Mouse (Mus musculus): ENCODE measurements at regions not wholly inside any gene's neighbourhood (a gene's known extent, or its start where the extent isn't known, plus 50 kb on each side); places are given as distances from the start of the nearest gene placed in this dataset.

DNA sequence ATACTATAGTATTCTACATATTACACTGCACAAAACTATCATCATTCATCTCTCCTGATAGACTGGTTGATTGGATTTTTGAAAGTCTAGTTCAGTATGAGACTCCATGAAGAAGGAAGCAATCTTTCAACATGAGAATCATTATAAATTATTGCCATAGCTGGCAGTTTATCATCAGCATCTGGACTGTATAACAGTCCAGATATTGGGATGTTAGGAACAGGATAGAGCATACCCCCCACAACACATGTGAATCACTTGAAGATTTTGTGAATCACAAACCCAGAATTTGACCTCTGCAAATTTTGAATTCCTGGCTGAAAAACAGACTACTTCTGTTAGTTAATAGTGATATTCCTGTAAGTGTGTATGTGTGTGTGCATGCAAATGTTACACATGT lies 135.1 kb upstream of the Il15 start:
- TF ChIP-seq GATA4 (IDR thresholded peaks at IDR 0.05; ENCODE audit: insufficient replicate concordance, low read length) = no peak

DNA sequence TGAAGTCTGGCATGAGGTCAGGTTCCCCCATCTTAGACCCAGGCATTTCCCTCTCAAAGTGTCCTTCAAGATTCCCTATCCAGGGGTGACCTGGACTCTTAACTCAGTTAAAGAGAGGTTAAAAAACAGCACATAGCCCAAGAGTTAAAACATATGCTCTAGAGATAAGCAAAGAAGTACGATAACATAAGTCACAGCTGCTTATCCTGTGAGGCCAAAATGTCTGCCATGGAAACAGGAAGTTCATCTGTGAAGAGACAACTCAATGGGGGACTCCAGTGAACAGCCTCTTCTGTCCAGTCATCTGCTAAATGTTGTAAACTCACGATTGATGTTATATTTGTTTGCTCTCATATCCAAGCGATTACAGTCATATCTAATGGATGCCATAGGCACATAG lies 126.1 kb upstream of the Il15 start:
- no peak for TF ChIP-seq GATA4 (IDR thresholded peaks at IDR 0.05; ENCODE audit: insufficient replicate concordance, low read length)

DNA sequence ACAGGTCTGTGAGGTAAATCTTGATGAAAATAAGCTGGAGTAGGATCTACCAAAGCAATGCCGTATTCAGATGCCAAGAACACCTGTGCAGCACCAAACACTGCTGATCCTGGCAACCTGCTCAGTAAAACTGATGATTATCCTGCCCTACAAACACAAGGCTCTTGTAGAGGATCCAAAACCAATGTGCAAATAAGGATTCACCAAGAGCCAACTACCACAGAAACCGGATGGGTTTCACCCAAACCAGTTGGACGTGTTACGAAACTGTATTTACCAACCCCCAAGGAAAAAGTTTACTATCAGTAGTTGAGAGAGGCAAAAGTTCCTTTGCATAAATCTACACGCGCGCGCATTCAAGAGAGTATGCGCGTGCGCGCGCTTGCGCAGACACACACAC lies 120.8 kb upstream of the Il15 start:
- TF ChIP-seq GATA4 (IDR thresholded peaks at IDR 0.05; ENCODE audit: insufficient replicate concordance, low read length) = peak; percentile 26; the same call in 1 of the 2 replicates

DNA sequence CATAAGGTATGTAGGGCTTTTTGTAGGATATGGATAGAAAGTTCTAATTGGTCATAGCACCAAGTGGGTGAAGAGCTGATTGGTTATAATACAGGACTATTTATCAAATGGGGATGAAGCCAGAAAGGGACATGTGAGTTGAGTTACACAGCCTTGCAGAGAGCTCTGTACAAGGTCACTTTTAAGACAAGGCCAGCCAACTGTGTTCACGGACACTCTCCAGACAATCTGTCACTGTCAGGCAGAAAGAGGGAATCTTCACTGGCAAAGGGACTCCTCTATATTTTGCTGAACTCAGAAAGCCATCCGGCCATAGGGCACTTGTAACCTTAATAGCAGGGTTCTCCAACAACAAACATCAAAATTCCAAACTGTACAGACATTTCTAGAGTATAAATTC lies 95.5 kb upstream of the Il15 start:
- TF ChIP-seq GATA4 (IDR thresholded peaks at IDR 0.05; ENCODE audit: insufficient replicate concordance, low read length) = no peak

DNA sequence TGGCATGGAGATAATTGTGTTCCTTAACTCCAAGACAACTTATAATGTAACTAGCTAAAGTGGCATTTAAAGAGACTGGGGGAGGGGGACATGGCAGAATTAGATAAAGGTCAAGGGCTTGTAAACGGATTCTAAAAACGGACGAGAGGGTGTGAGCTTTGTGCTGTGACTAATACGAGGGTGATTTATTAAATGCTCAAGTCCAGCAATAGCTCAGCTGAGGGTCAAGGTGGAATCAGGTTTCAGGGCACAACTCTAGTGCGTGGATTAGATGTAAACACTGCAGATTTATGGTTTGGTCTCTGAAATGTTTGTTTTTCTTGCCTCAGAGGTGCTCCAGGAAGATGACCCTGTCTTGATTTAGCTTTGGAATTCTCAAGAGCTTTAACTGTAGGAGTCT lies 74.8 kb upstream of the Il15 start:
- TF ChIP-seq GATA4 (IDR thresholded peaks at IDR 0.05; ENCODE audit: insufficient replicate concordance, low read length) = no peak

DNA sequence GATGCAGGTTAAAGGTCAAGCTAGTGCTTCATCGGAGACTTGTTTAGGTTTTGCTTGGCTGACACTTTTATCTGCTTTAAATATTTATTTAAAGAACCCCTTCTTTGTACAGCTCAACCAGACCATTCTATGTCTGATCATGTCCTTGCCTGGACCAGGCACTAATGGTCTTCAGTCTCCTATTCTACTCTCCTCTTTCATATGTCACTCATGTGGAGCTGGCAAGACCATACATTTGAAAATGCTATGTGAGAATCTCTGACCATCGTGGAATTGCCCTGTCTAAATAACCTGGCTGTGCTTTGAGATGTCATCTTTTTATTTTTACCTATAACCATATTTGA lies 74.4 kb upstream of the Il15 start:
- TF ChIP-seq GATA4 (IDR thresholded peaks at IDR 0.05; ENCODE audit: insufficient replicate concordance, low read length) = no peak

DNA sequence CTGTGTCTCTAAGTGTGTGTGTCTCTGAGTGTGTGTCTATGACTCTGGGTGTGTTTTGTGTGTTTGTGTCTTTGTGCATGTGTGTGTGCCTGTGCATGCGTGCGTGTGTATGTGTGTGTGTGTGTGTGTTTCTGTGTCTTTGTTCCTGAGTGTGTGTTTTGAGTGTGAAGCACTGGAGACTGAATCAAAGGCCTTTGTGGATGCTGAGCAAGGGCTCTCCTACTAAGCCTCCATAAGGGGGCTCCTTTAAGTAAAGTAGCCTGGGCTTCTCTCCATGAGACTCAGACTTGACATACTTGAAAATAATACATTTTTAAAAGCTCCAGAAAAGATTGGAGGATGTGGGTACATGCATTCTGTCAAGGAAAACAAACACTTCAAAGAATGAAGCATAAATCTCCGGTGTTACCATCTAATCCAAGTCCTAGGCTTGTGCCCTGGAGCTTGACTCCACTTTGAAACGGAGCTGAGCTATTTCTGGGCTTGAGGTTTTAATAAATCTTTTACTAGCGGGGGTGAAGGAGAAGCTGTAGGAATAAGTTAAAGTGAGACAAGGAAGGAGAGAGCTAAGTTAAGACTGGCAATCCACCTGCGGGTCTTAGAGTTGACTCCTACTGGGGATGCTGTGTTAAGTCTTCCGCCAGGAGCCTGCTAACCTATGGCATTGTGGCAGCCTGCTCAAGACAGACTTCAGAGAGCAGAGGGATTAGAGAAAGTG lies 73.8 kb upstream of the Il15 start:
- no peak for TF ChIP-seq GATA4 (IDR thresholded peaks at IDR 0.05; ENCODE audit: insufficient replicate concordance, low read length)

DNA sequence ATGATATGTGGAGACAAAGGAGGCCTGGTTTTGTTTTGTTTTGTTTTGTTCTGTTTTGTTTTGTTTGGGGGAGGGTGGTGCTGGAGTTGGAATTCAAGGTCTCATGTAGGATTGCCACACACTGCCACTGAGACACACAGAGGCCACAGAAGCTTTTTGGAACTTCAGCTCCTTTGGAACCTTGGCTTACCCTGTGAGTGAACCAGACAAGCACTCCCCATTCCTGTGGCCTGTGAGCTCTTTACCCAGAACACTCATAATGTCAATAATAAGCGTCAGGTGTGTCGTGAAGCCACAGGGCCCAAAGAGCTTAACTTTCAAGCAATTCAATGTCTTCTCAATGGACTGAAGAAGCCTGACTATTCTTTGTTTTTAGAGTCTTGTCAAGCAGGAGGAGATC lies 70.2 kb upstream of the Il15 start:
- no peak for TF ChIP-seq GATA4 (IDR thresholded peaks at IDR 0.05; ENCODE audit: insufficient replicate concordance, low read length)

DNA sequence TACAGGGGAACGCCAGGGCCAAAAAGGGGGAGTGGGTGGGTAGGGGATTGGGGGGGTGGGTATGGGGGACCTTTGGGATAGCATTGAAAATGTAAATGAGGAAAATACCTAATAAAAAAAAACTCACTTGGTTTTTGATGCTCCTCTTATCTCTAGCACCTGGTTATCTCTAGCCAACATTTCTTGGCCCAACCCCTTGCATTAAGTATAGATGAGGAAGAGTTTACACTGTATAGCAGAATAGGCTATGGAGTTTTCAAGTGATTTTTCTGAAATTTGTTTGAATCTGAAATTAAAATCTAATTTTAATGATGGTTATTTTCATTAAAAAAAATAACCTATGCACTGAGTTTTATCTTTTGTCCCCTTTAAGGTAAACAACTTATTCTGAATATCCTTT lies 68.8 kb upstream of the Il15 start:
- TF ChIP-seq GATA4 (IDR thresholded peaks at IDR 0.05; ENCODE audit: insufficient replicate concordance, low read length) = no peak

DNA sequence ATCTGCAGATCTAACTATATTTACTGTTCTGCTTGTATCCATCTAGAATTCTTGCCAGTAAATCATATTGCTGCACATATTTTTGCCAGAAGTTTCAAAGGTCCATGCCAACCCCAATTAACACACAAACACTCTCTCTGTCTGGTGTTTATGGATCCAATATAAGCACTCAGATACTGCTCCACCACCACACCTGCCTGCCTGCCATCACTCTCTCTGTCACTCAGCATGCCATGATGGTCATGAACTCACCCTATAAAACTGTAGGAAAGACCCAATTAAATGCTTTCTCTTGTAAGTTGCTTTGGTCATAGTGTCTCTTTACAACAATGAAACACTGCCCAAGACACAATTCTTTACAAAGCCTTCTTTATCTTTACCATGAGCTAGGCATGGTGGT lies 66.8 kb upstream of the Il15 start:
- TF ChIP-seq GATA4 (IDR thresholded peaks at IDR 0.05; ENCODE audit: insufficient replicate concordance, low read length) = no peak

DNA sequence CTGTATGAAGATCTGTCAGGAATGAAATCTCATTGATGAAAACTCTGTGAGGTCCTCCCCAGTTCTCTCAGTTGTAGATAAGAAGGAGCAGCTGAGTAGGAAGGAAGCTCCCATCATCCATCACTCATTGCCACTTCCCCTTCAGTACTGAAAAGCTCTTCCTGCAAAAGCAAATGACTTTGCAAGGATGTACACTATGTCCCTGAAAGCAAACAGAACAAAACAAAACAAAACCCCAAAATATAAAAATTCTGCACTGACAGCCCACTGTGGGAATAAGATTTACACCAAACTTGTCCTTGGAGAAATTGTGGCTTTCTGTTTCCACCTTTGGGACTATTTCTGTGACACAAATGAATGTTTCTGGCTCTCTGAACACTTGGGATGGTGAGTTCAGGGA lies 59.8 kb upstream of the Il15 start:
- TF ChIP-seq GATA4 (IDR thresholded peaks at IDR 0.05; ENCODE audit: insufficient replicate concordance, low read length) = peak; percentile 35; the same call in 1 of the 2 replicates

DNA sequence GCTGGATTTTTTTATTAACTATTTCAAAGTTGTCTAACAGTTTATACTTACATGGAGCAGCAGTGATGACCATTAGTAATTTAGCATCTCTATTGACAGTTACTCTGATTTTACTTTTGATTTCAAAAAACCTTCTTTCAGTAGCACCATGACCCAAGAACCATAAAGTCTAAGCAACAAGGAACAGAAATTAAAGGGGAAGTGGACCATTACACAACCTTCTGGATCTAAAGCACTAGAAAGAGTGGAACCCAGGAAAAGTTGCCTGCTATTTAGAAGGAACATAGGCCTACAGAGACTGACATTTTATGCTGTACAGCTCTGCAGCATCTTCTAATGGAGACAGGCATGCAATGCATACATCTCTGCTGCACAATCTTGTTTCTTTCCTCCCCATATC lies 56.0 kb upstream of the Il15 start:
- TF ChIP-seq GATA4 (IDR thresholded peaks at IDR 0.05; ENCODE audit: insufficient replicate concordance, low read length) = no peak

DNA sequence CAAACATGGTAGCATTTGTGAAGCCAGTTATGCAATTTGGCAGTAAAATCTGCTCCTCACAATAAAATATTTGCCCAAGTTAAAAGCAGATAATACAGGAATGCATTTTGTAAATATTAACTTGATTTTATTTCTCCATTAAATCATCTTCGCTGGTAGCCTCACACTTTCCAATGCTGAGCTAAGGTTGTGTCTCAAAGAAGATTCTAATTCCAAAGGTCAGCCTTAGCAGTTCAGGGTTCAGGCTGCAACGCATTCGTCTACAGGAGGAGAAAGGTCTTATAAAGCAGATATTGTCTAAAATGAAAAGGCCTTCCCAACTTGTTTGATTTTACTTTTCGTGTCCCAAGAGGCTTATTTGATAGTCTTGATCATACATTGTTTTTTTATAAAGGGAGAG lies 51.0 kb upstream of the Il15 start:
- TF ChIP-seq GATA4 (IDR thresholded peaks at IDR 0.05; ENCODE audit: insufficient replicate concordance, low read length) = no peak

All from liver, adult (tissue).